Mouse (Mus musculus): ENCODE measurements at regions not wholly inside any gene's neighbourhood (a gene's known extent, or its start where the extent isn't known, plus 50 kb on each side); places are given as distances from the start of the nearest gene placed in this dataset.

GRCm38 (mm10) chr4:64669722-64670121 lies 454.3 kb upstream of the Pappa start:
- Histone ChIP-seq H3K4me3 (replicated peaks; ENCODE audit: low read depth, low read length) (no peak overlapping the region), H3K4me2 (ENCODE audit: low read length) (no peak overlapping the region), H3K27ac (no peak overlapping the region), H3K27me3 (ENCODE audit: insufficient read depth, low read length) (no peaks in the 10 kb centered on the region), H3K4me1 (replicated peaks; ENCODE audit: insufficient read depth, low read length) (no peaks in the 10 kb centered on the region), H3K9ac (ENCODE audit: low read depth, low read length) (no peak overlapping the region), H3K36me3 (ENCODE audit: insufficient read depth, low read length) (no peaks in the 10 kb centered on the region), H3K9me3 (replicated peaks; ENCODE audit: low read length) (no peaks in the 10 kb centered on the region)
- WGBS: 83% methylated on average over 2 of the region's 2 CpGs
- no peak for DNase-seq (ENCODE audit: low spot score)
- no peak for TF ChIP-seq CTCF (IDR thresholded peaks at IDR 0.05; ENCODE audit: low read depth)
- ATAC-seq (replicated peaks; ENCODE audit: low FRiP score, low read depth): no peak

- H3K36me3 ChIP-seq (ENCODE audit: insufficient read depth, low read length): no peaks in the 10 kb centered on the region
- no peak overlapping the region for H3K4me2 ChIP-seq (ENCODE audit: low read length)
- 17% methylated on average over 6 of the region's 6 CpGs for WGBS
- H3K9me3 ChIP-seq (replicated peaks; ENCODE audit: low read length): no peaks in the 10 kb centered on the region
- H3K27ac ChIP-seq: no peak overlapping the region
- no peak overlapping the region for H3K9ac ChIP-seq (ENCODE audit: low read depth, low read length)
- no peak for TF ChIP-seq CTCF (IDR thresholded peaks at IDR 0.05; ENCODE audit: low read depth)
- H3K4me1 ChIP-seq (replicated peaks; ENCODE audit: insufficient read depth, low read length): no peaks in the 10 kb centered on the region
- no peak for ATAC-seq (replicated peaks; ENCODE audit: low FRiP score, low read depth)
- H3K4me3 ChIP-seq (replicated peaks; ENCODE audit: low read depth, low read length): no peak overlapping the region
- peak; percentile 66 for DNase-seq (ENCODE audit: low spot score)
- H3K27me3 ChIP-seq (ENCODE audit: insufficient read depth, low read length): no peaks in the 10 kb centered on the region
Observed at GRCm38 (mm10) chr4:64676438-64676837, 447.5 kb upstream of the Pappa start.

- WGBS: 30% methylated on average over 5 of the region's 5 CpGs
- Histone ChIP-seq H3K4me1 (replicated peaks; ENCODE audit: insufficient read depth, low read length) (no peaks in the 10 kb centered on the region), H3K27me3 (ENCODE audit: insufficient read depth, low read length) (no peaks in the 10 kb centered on the region), H3K36me3 (ENCODE audit: insufficient read depth, low read length) (no peaks in the 10 kb centered on the region), H3K9me3 (replicated peaks; ENCODE audit: low read length) (no peaks in the 10 kb centered on the region), H3K4me2 (ENCODE audit: low read length) (no peak overlapping the region), H3K4me3 (replicated peaks; ENCODE audit: low read depth, low read length) (no peak overlapping the region), H3K27ac (no peak overlapping the region), H3K9ac (ENCODE audit: low read depth, low read length) (no peak overlapping the region)
- ATAC-seq (replicated peaks; ENCODE audit: low FRiP score, low read depth): no peak
- DNase-seq (ENCODE audit: low spot score): peak; percentile 49
- no peak for TF ChIP-seq CTCF (IDR thresholded peaks at IDR 0.05; ENCODE audit: low read depth)
Observed at GRCm38 (mm10) chr4:64676881-64677280, 447.1 kb upstream of the Pappa start.

- no peak overlapping the region for H3K9ac ChIP-seq (ENCODE audit: low read depth, low read length)
- no peak overlapping the region for H3K4me2 ChIP-seq (ENCODE audit: low read length)
- no peaks in the 10 kb centered on the region for H3K36me3 ChIP-seq (ENCODE audit: insufficient read depth, low read length)
- ATAC-seq (replicated peaks; ENCODE audit: low FRiP score, low read depth) (no peak), DNase-seq (ENCODE audit: low spot score) (no peak)
- no peak overlapping the region for H3K4me3 ChIP-seq (replicated peaks; ENCODE audit: low read depth, low read length)
- no peaks in the 10 kb centered on the region for H3K9me3 ChIP-seq (replicated peaks; ENCODE audit: low read length)
- TF ChIP-seq CTCF (IDR thresholded peaks at IDR 0.05; ENCODE audit: low read depth): no peak
- H3K27me3 ChIP-seq (ENCODE audit: insufficient read depth, low read length): no peaks in the 10 kb centered on the region
- WGBS: 85% methylated on average over 1 of the region's 1 CpGs
- H3K4me1 ChIP-seq (replicated peaks; ENCODE audit: insufficient read depth, low read length): no peaks in the 10 kb centered on the region
- H3K27ac ChIP-seq: no peak overlapping the region
Observed at GRCm38 (mm10) chr4:64684654-64685053, 439.3 kb upstream of the Pappa start.

GRCm38 (mm10) chr4:64696134-64696533 lies 427.8 kb upstream of the Pappa start:
- H3K4me2 ChIP-seq (ENCODE audit: low read length): no peak overlapping the region
- 29% methylated on average over 1 of the region's 1 CpGs for WGBS
- no peaks in the 10 kb centered on the region for H3K27me3 ChIP-seq (ENCODE audit: insufficient read depth, low read length)
- no peaks in the 10 kb centered on the region for H3K36me3 ChIP-seq (ENCODE audit: insufficient read depth, low read length)
- no peak overlapping the region for H3K4me3 ChIP-seq (replicated peaks; ENCODE audit: low read depth, low read length)
- DNase-seq (ENCODE audit: low spot score) (peak; percentile 36), ATAC-seq (replicated peaks; ENCODE audit: low FRiP score, low read depth) (no peak)
- TF ChIP-seq CTCF (IDR thresholded peaks at IDR 0.05; ENCODE audit: low read depth): no peak
- no peaks in the 10 kb centered on the region for H3K4me1 ChIP-seq (replicated peaks; ENCODE audit: insufficient read depth, low read length)
- no peak overlapping the region for H3K27ac ChIP-seq
- H3K9me3 ChIP-seq (replicated peaks; ENCODE audit: low read length): no peaks in the 10 kb centered on the region
- H3K9ac ChIP-seq (ENCODE audit: low read depth, low read length): no peak overlapping the region

GRCm38 (mm10) chr4:64723296-64723695 lies 400.7 kb upstream of the Pappa start:
- TF ChIP-seq CTCF (IDR thresholded peaks at IDR 0.05; ENCODE audit: low read depth): no peak
- Histone ChIP-seq H3K27me3 (ENCODE audit: insufficient read depth, low read length) (no peaks in the 10 kb centered on the region), H3K4me2 (ENCODE audit: low read length) (no peak overlapping the region), H3K9me3 (replicated peaks; ENCODE audit: low read length) (no peaks in the 10 kb centered on the region), H3K4me3 (replicated peaks; ENCODE audit: low read depth, low read length) (no peak overlapping the region), H3K4me1 (replicated peaks; ENCODE audit: insufficient read depth, low read length) (no peaks in the 10 kb centered on the region), H3K36me3 (ENCODE audit: insufficient read depth, low read length) (no peaks in the 10 kb centered on the region), H3K27ac (no peak overlapping the region), H3K9ac (ENCODE audit: low read depth, low read length) (no peak overlapping the region)
- DNase-seq (ENCODE audit: low spot score): no peak
- no peak for ATAC-seq (replicated peaks; ENCODE audit: low FRiP score, low read depth)
- 37% methylated on average over 3 of the region's 3 CpGs for WGBS

GRCm38 (mm10) chr4:64724851-64725250 lies 399.1 kb upstream of the Pappa start:
- no peak for DNase-seq (ENCODE audit: low spot score)

More at GRCm38 (mm10) chr4:64724851-64725250, 399.1 kb upstream of the Pappa start:
- TF ChIP-seq CTCF (IDR thresholded peaks at IDR 0.05; ENCODE audit: low read depth): no peak
- Histone ChIP-seq H3K27me3 (ENCODE audit: insufficient read depth, low read length) (no peaks in the 10 kb centered on the region), H3K4me3 (replicated peaks; ENCODE audit: low read depth, low read length) (no peak overlapping the region), H3K9me3 (replicated peaks; ENCODE audit: low read length) (no peaks in the 10 kb centered on the region), H3K4me1 (replicated peaks; ENCODE audit: insufficient read depth, low read length) (no peaks in the 10 kb centered on the region), H3K27ac (no peak overlapping the region), H3K4me2 (ENCODE audit: low read length) (no peak overlapping the region), H3K36me3 (ENCODE audit: insufficient read depth, low read length) (no peaks in the 10 kb centered on the region), H3K9ac (ENCODE audit: low read depth, low read length) (no peak overlapping the region)
- WGBS: 64% methylated on average over 1 of the region's 1 CpGs
- no peak for ATAC-seq (replicated peaks; ENCODE audit: low FRiP score, low read depth)

Data from kidney, postnatal 0 days (tissue).